Mouse (Mus musculus) myocyte (in vitro differentiated cells): ENCODE results near the gene Pp2d1. TPM values are rescaled to one million over a fixed set of nuclear protein-coding genes. Genes with fewer than 3 reads are reported as not detected.

Experiments used
- H3K27me3 ChIP-seq: one replicate; pipeline ENCODE4 v1.6.1; 2011; ENCODE audit not compliant: control insufficient read depth, insufficient read depth, insufficient read length
- H3K36me3 ChIP-seq: one replicate; pipeline ENCODE4 v1.6.1; 2011; ENCODE audit not compliant: control insufficient read depth, insufficient read depth
- H3K4me2 ChIP-seq: one replicate; pipeline ENCODE4 v1.6.1; 2011; ENCODE audit warnings: low read depth, control low read depth
- H3K4me3 ChIP-seq: one replicate; pipeline ENCODE4 v1.5.1; 2011; ENCODE audit warnings: mild to moderate bottlenecking, control low read depth, moderate library complexity
- H3K79me2 ChIP-seq: one replicate; pipeline ENCODE4 v1.6.1; 2011; ENCODE audit not compliant: control insufficient read depth, insufficient read depth
- H3ac ChIP-seq: one replicate; pipeline ENCODE4 v1.6.1; 2011; ENCODE audit not compliant: control insufficient read depth, insufficient read length
- CEBPB ChIP-seq: IDR thresholded peaks from 2 replicates; pipeline ENCODE4 v1.6.1; 2011; ENCODE audit warnings: mild to moderate bottlenecking, moderate library complexity; ENCODE audit not compliant: poor library complexity, insufficient read depth, severe bottlenecking
- E2F4 ChIP-seq: IDR thresholded peaks from one replicate; pipeline ENCODE4 v1.6.1; 2011; ENCODE audit warnings: mild to moderate bottlenecking, control low read depth, moderate library complexity; ENCODE audit not compliant: insufficient read depth
- MAX ChIP-seq: IDR thresholded peaks from one replicate; pipeline ENCODE4 v1.6.1; 2011; ENCODE audit warnings: low read depth, mild to moderate bottlenecking, control low read depth
- MYOD1 ChIP-seq, 3 experiments: IDR thresholded peaks; one replicate each; pipeline ENCODE4 v1.6.1; 2011; ENCODE audit warnings: control low read depth in 2 of 3, low read depth in 2 of 3, mild to moderate bottlenecking in 2 of 3, moderate library complexity in 1 of 3; ENCODE audit not compliant: insufficient read length in 2 of 3, control insufficient read depth in 1 of 3
- MYOG ChIP-seq, 3 experiments: IDR thresholded peaks; one replicate each; pipeline ENCODE4 v1.6.1; 2011; ENCODE audit warnings: control low read depth in 2 of 3, low read depth in 2 of 3, mild to moderate bottlenecking in 2 of 3; ENCODE audit not compliant: insufficient read length in 2 of 3, control insufficient read depth in 1 of 3, insufficient read depth in 1 of 3
- POLR2A ChIP-seq: IDR thresholded peaks from one replicate; pipeline ENCODE4 v1.6.1; 2011; ENCODE audit warnings: low read depth, mild to moderate bottlenecking, control low read depth, moderate library complexity; ENCODE audit not compliant: insufficient read length
- POLR2AphosphoS2 ChIP-seq: IDR thresholded peaks from one replicate; pipeline ENCODE4 v1.6.1; 2011; ENCODE audit warnings: low read depth, control low read depth; ENCODE audit not compliant: insufficient read length
- REST ChIP-seq: IDR thresholded peaks from one replicate; pipeline ENCODE4 v1.6.1; 2011; ENCODE audit warnings: mild to moderate bottlenecking, control low read depth, moderate library complexity; ENCODE audit not compliant: insufficient read depth, insufficient read length
- SRF ChIP-seq: IDR thresholded peaks from one replicate; pipeline ENCODE4 v1.6.1; 2011; ENCODE audit warnings: low read depth; ENCODE audit not compliant: control insufficient read depth, insufficient read length
- TCF12 ChIP-seq: IDR thresholded peaks from one replicate; pipeline ENCODE4 v1.6.1; 2011; ENCODE audit warnings: mild to moderate bottlenecking, control low read depth; ENCODE audit not compliant: poor library complexity, insufficient read depth, severe bottlenecking
- TCF3 ChIP-seq: IDR thresholded peaks from one replicate; pipeline ENCODE4 v1.6.1; 2011; ENCODE audit warnings: low read depth, control low read depth; ENCODE audit not compliant: insufficient read length
- USF1 ChIP-seq: IDR thresholded peaks from one replicate; pipeline ENCODE4 v1.6.1; 2011; ENCODE audit warnings: low read depth, mild to moderate bottlenecking, control low read depth, moderate library complexity
- polyA plus RNA-seq: library from polyadenylated mRNA; unstranded; fragments of >200 nt; fragmentation: generic; extraction: Trizol; gene quantifications from one replicate; pipeline ENCODE4 v1.2.1, GENCODE M21; 2012; ENCODE audit warnings: missing spikeins

The Pp2d1 gene
- polyA plus RNA-seq, 1 experiment: 0.12 TPM

DNA sequence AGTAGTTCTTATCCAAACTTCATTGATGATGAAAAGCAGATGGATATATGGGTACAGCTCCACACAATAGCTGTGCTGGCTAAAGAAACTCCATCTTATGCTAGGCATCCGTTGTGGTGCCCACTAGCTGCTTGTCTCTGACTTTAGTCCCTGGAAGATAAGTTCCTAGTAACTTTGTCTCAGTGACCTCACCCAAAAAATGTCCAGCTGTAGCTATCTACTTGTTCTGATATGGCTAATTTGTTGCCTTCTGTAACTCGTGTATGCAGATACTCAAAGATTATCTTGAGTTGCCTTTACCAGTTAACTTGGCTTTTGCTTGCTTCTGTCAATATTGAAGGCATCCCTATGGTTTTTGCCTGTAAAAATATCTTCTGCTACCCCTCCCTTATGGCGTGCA, 15.6 kb upstream of the Pp2d1 start:
- H3K36me3 ChIP-seq: no peaks in the 10 kb centered on the region
- TF ChIP-seq MAX (no peak), MYOG (IDR thresholded peaks at IDR 0.05; ENCODE audit: control insufficient read depth in 1 of 3, insufficient read depth in 1 of 3, insufficient read length in 2 of 3, low read depth in 2 of 3) (no peak), TCF3 (no peak), REST (no peak), TCF12 (no peak), SRF (no peak), POLR2A (no peak), CEBPB (no peak), POLR2AphosphoS2 (no peak), E2F4 (no peak), USF1 (no peak), MYOD1 (IDR thresholded peaks at IDR 0.05; ENCODE audit: control insufficient read depth in 1 of 3, insufficient read length in 2 of 3, low read depth in 2 of 3) (no peak)
- no peak overlapping the region for H3K4me2 ChIP-seq

DNA sequence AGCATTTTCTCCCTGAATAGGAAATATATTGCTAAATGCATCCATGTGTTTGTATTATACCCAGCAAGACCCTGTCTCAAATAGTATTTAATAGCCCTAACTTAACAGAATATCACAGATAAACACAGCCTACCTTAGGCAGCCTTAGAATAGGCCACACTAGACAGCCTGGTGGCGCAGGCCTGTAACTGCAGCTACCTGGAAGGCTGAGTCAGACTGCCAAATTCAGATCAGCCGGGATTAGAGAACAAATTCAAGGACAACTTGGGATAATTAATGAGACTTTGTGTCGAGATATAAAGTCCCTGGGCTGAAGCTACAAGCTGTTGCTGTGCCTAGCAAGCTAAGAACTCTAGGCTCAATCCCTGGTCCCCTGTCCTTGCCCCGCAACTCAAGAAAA, 14.8 kb upstream of the Pp2d1 start:
- Histone ChIP-seq H3K27me3 (no peaks in the 10 kb centered on the region), H3K4me2 (no peak overlapping the region), H3ac (no peak overlapping the region), H3K4me3 (no peak overlapping the region), H3K36me3 (no peaks in the 10 kb centered on the region), H3K79me2 (no peaks in the 10 kb centered on the region)
- TF ChIP-seq POLR2A: no peak
- no peak for TF ChIP-seq SRF
- TF ChIP-seq E2F4: no peak
- no peak for TF ChIP-seq TCF3
- TF ChIP-seq REST: no peak
- TF ChIP-seq TCF12: no peak
- no peak for TF ChIP-seq MYOG (IDR thresholded peaks at IDR 0.05; ENCODE audit: control insufficient read depth in 1 of 3, insufficient read depth in 1 of 3, insufficient read length in 2 of 3, low read depth in 2 of 3)
- TF ChIP-seq POLR2AphosphoS2: no peak
- TF ChIP-seq USF1: no peak
- no peak for TF ChIP-seq MAX
- no peak for TF ChIP-seq MYOD1 (IDR thresholded peaks at IDR 0.05; ENCODE audit: control insufficient read depth in 1 of 3, insufficient read length in 2 of 3, low read depth in 2 of 3)
- TF ChIP-seq CEBPB: no peak

More for the DNA sequence above, 15.6 kb upstream of the Pp2d1 start:
- Histone ChIP-seq H3K4me3 (no peak overlapping the region), H3K79me2 (no peaks in the 10 kb centered on the region), H3K27me3 (no peaks in the 10 kb centered on the region), H3ac (no peak overlapping the region)

DNA sequence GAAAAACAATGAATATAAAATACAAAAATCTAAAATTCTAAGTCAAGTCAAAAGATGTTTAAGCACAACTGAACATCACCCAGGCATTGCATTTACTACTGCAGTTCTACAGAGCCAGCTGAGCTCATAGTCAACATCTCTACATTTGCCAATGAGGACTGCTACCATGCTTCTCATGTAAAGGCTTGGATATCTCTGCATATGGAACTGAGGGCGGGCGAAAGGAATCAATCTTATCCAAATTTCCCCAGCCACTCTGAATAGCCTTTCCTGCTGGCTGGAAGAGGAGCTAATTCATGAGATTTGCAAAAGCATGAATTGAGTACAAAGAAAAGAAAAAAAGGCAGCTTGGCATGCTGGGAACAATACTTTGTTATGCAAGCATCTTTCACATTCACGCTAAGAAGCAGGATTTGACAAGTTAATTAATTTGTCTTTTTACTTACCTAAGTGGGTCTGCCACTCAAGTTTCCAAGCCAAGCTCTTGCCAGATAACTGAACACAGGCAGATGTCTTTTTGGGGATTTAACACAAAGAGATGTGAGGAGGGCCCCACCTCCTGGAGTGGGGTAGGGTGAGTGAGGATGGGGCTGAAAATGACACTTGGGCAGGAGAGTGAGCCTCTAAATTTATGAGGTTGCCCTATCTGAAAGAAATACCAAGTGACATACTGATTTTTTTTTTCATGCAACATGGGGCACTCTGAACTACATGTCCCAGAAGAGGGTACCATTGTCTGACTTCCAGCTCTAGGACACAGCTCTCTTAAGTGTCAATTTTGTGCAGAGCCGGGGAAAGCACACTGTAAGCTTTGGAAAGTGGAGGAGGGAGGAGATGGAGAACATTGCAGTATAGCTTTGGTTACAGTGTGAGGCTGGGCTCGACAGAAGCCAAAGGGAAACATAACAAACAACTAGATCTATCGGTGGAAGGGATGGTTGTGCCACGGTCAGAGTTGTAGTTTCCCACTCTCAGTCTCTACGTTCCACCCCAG, 12.4 kb upstream of the Pp2d1 start:
- TF ChIP-seq CEBPB: no peak
- Histone ChIP-seq H3ac (no peak overlapping the region), H3K79me2 (no peaks in the 10 kb centered on the region), H3K4me2 (no peak overlapping the region), H3K4me3 (no peak overlapping the region), H3K27me3 (no peaks in the 10 kb centered on the region), H3K36me3 (no peaks in the 10 kb centered on the region)

DNA sequence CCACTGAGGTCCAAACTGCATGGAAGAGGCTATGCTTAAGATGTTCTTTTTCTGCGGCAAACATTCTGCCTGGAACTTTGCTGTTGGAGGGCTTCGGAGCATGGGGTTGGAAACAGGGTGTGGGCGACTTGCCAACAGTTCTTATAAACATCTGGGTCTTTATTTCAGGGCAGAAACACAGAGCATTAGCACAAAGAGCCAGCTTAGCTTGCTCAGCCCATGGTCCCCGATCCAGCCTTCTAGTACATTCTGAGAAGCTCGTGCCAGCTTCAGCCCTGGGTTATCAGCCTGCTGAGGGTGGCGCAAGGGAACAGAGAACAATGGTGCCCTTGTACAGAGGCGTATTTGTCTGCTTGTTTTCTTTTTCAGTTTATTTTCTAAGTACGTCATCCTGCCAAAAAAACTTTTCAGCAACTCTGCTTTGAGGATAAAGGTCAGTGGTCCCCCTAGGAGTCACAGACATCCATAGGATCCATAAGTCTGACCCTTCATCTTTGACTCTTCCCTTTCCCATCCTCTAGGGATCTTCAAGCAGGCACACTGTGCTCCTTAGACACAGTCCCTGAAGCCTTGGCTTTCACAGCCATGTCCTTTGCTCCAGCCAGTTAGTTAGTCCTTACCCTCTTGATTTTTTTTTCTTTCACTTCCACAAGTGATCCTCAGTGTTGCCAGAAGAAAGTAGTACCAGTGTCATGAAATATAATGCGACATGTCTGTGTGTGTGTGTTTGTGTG, 4.5 kb upstream of the Pp2d1 start:
- Histone ChIP-seq H3K79me2 (no peaks in the 10 kb centered on the region), H3K4me2 (no peak overlapping the region), H3K4me3 (no peak overlapping the region), H3K27me3 (no peaks in the 10 kb centered on the region), H3K36me3 (no peaks in the 10 kb centered on the region), H3ac (no peak overlapping the region)
- no peak for TF ChIP-seq CEBPB

DNA sequence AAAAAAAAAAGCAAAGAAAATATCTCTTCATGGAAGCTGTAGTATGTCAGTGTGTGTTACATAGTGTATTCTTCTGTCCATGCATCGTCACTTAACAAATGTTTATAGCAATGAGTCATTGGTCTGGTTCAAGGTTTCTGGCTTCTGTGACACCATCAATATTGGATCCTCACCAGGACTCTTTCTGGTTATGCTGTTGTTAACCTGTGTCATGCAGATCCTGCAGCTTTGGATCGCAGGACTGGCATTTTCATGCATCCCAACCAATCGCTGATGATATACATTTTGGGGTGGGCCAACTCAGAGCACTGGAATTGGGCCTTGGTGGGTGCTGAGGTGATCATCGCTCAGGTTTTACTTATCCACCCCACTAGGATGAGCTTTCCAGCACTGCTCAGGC, 3.3 kb upstream of the Pp2d1 start:
- Histone ChIP-seq H3K79me2 (no peaks in the 10 kb centered on the region), H3K36me3 (no peaks in the 10 kb centered on the region), H3ac (no peak overlapping the region), H3K4me3 (no peak overlapping the region), H3K27me3 (no peaks in the 10 kb centered on the region), H3K4me2 (no peak overlapping the region)
- TF ChIP-seq TCF12 (no peak), CEBPB (no peak), REST (no peak), POLR2AphosphoS2 (no peak), USF1 (no peak)
